Mouse (Mus musculus) olfactory bulb, adult 2 months (tissue): ENCODE results near the gene Adamts8.

Experiments
- CTCF ChIP-seq: fragments of 200-500 bp; IDR thresholded peaks from 2 replicates; pipeline ENCODE4 v1.5.1; 2012; ENCODE audit warnings: low read depth, mild to moderate bottlenecking, low read length, moderate library complexity; ENCODE audit not compliant: insufficient read depth
- POLR2A ChIP-seq: fragments of 200-500 bp; IDR thresholded peaks from 2 replicates; pipeline ENCODE4 v1.6.1; 2012; ENCODE audit warnings: mild to moderate bottlenecking, low read depth, low read length, moderate library complexity; ENCODE audit not compliant: insufficient read depth

DNA sequence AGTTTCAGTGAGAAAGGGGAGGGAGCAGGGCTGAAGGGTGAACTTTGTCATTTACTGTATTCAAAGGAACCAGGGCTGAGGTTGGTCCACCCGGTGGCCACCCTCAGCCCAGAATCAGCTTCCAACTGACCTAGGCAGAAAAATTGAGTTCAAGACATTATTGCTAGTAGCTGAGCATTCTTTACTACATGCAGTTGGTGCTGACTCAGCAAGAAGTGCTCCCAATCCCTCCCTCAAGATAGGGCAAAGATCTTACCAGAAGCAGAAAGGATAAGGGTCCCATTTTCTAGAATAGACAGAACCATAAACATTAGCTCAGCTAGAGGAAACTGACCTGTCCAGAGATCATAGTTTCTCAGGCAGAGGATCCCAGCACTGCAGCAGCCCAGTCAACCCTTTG lies 1.9 kb downstream of the Adamts8 start:
- TF ChIP-seq POLR2A (no peak), CTCF (no peak)
